Mouse (Mus musculus): ENCODE data around the gene Vim. TPM values are rescaled to one million over a fixed set of nuclear protein-coding genes. Genes with fewer than 3 reads are reported as not detected.

The Vim gene
- 100 to 1,000 TPM in 1 of 4 experiments, 10 to 100 TPM in 3; 64.2 to 139 (median 92.0) TPM for total RNA-seq (2022)

GRCm38 (mm10) chr2:13573408-13574065 is at the start of gene Vim:
TSS of gene Vim (plus strand) at chr2:13573927.
- DNase-seq (ENCODE audit: low spot score in 2 of 2): peak; percentile 84 to 87

GRCm38 (mm10) chr2:13526205-13526604 is 47.5 kb upstream of the Vim start:
- DNase-seq (ENCODE audit: low spot score in 2 of 2): no peak

GRCm38 (mm10) chr2:13527125-13527524 is 46.6 kb upstream of the Vim start:
- DNase-seq (ENCODE audit: low spot score in 2 of 2): no peak

- DNase-seq (ENCODE audit: low spot score in 2 of 2): no peak
Observed at GRCm38 (mm10) chr2:13527531-13527930, 46.2 kb upstream of the Vim start.

GRCm38 (mm10) chr2:13529253-13529933 is 44.3 kb upstream of the Vim start:
- no peak for DNase-seq (ENCODE audit: low spot score in 2 of 2)

- DNase-seq (ENCODE audit: low spot score in 2 of 2): no peak
Observed at GRCm38 (mm10) chr2:13530639-13531038, 43.1 kb upstream of the Vim start.

- no peak for DNase-seq (ENCODE audit: low spot score in 2 of 2)
Observed at GRCm38 (mm10) chr2:13536747-13537146, 37.0 kb upstream of the Vim start.

- no peak for DNase-seq (ENCODE audit: low spot score in 2 of 2)
Observed at GRCm38 (mm10) chr2:13537733-13538132, 36.0 kb upstream of the Vim start.

GRCm38 (mm10) chr2:13538258-13538657 is 35.5 kb upstream of the Vim start:
- no peak for DNase-seq (ENCODE audit: low spot score in 2 of 2)

- DNase-seq (ENCODE audit: low spot score in 2 of 2): no peak
Observed at GRCm38 (mm10) chr2:13538704-13539377, 34.9 kb upstream of the Vim start.

GRCm38 (mm10) chr2:13539860-13540259 is 33.9 kb upstream of the Vim start:
- no peak for DNase-seq (ENCODE audit: low spot score in 2 of 2)

- no peak for DNase-seq (ENCODE audit: low spot score in 2 of 2)
Observed at GRCm38 (mm10) chr2:13543519-13544124, 30.1 kb upstream of the Vim start.

GRCm38 (mm10) chr2:13544193-13544824 is 29.4 kb upstream of the Vim start, which contains the start of gene Trdmt1:
TSS of gene Trdmt1 (minus strand) at chr2:13544668.
- DNase-seq (ENCODE audit: low spot score in 2 of 2): peak; percentile 67 to 77

GRCm38 (mm10) chr2:13548749-13549148 is 25.0 kb upstream of the Vim start:
- no peak for DNase-seq (ENCODE audit: low spot score in 2 of 2)

- no peak for DNase-seq (ENCODE audit: low spot score in 2 of 2)
Observed at GRCm38 (mm10) chr2:13553966-13554365, 19.8 kb upstream of the Vim start.

GRCm38 (mm10) chr2:13556239-13556638 is 17.5 kb upstream of the Vim start:
- DNase-seq (ENCODE audit: low spot score in 2 of 2): no peak

- no peak for DNase-seq (ENCODE audit: low spot score in 2 of 2)
Observed at GRCm38 (mm10) chr2:13557145-13558030, 16.3 kb upstream of the Vim start.

GRCm38 (mm10) chr2:13558607-13559262 is 15.0 kb upstream of the Vim start:
- DNase-seq (ENCODE audit: low spot score in 2 of 2): peak in 1 of 2 experiments; percentile 27

GRCm38 (mm10) chr2:13559303-13559702 is 14.4 kb upstream of the Vim start:
- DNase-seq (ENCODE audit: low spot score in 2 of 2): no peak

GRCm38 (mm10) chr2:13559729-13560128 is 14.0 kb upstream of the Vim start:
- no peak for DNase-seq (ENCODE audit: low spot score in 2 of 2)

All from gastrocnemius, adult 8-10 months (tissue).